Mouse (Mus musculus) neural tube, embryonic 13.5 days (tissue): ENCODE measurements around the gene Nt5dc2. TPM values are rescaled to one million over a fixed set of nuclear protein-coding genes. Genes with fewer than 3 reads are reported as not detected.

Experiments used
- ATAC-seq: fragments of 200-750 bp; cut with Nextera tagmentation; 2 replicates; pipeline ENCODE4 v1.8.0; 2017; ENCODE audit warnings: low read depth, mild to moderate bottlenecking, moderate TSS enrichment, moderate library complexity
- H3K27ac ChIP-seq: fragments of 300-500 bp; sonication (generic); replicated peaks from 2 replicates; pipeline ENCODE4 v1.5.1; 2015; ENCODE audit warnings: moderate library complexity, mild to moderate bottlenecking, inconsistent platforms
- H3K27me3 ChIP-seq: fragments of 300-500 bp; sonication (generic); 2 replicates; pipeline ENCODE4 v1.6.1; 2015; ENCODE audit warnings: mild to moderate bottlenecking, inconsistent platforms
- H3K36me3 ChIP-seq: fragments of 300-500 bp; sonication (generic); 2 replicates; pipeline ENCODE4 v1.6.1; 2015; ENCODE audit warnings: mild to moderate bottlenecking, inconsistent platforms
- H3K4me1 ChIP-seq: fragments of 300-500 bp; sonication (generic); replicated peaks from 2 replicates; pipeline ENCODE4 v1.6.1; 2015; ENCODE audit warnings: inconsistent platforms
- H3K4me2 ChIP-seq: fragments of 300-500 bp; sonication (generic); 2 replicates; pipeline ENCODE4 v1.6.1; 2015; ENCODE audit warnings: inconsistent platforms, mild to moderate bottlenecking, moderate library complexity
- H3K4me3 ChIP-seq: fragments of 300-500 bp; sonication (generic); 2 replicates; pipeline ENCODE4 v1.5.1; 2015; ENCODE audit warnings: mild to moderate bottlenecking, inconsistent platforms
- H3K9ac ChIP-seq: fragments of 300-500 bp; sonication (generic); 2 replicates; pipeline ENCODE4 v1.6.1; 2015; ENCODE audit warnings: moderate library complexity, mild to moderate bottlenecking, inconsistent platforms
- H3K9me3 ChIP-seq: fragments of 300-500 bp; sonication (generic); 2 replicates; pipeline ENCODE4 v1.6.1; 2016; ENCODE audit warnings: inconsistent platforms
- whole genome bisulfite sequencing: fragments of 180-500 bp; shearing (Covaris S2); methylation state at CpG from one replicate; pipeline ENCODE4 v1.1.7; 2015; 5-methylcytosine and 5-hydroxymethylcytosine counted together
- polyA plus RNA-seq: library from polyadenylated mRNA; unstranded; fragments of >200 nt; fragmentation: Nextera tagmentation; extraction: Ambion mirVana; gene quantifications from 2 replicates; pipeline ENCODE4 v1.2.1, GENCODE M21; 2015

Gene Nt5dc2
- polyA plus RNA-seq, 1 experiment from 2014 or later: 276 TPM

GRCm38 (mm10) chr14:31136411-31137280, 5.8 kb downstream of the Nt5dc2 start:
- H3K4me3 ChIP-seq: no peak overlapping the region
- H3K4me1 ChIP-seq: peaks cover 33% of the 10 kb centered on the region
- H3K27ac ChIP-seq: no peak overlapping the region
- WGBS: 95% methylated on average over 26 of the region's 26 CpGs
- H3K36me3 ChIP-seq: peaks cover 71% of the 10 kb centered on the region
- H3K9ac ChIP-seq: no peak overlapping the region
- no peaks in the 10 kb centered on the region for H3K27me3 ChIP-seq
- no peak for ATAC-seq
- H3K4me2 ChIP-seq: no peak overlapping the region
- H3K9me3 ChIP-seq: no peaks in the 10 kb centered on the region

GRCm38 (mm10) chr14:31137281-31137595, 6.4 kb downstream of the Nt5dc2 start:
- peaks cover 77% of the 10 kb centered on the region for H3K36me3 ChIP-seq
- H3K4me1 ChIP-seq: peaks cover 27% of the 10 kb centered on the region
- no peak overlapping the region for H3K9ac ChIP-seq
- no peak overlapping the region for H3K27ac ChIP-seq
- H3K27me3 ChIP-seq: no peaks in the 10 kb centered on the region
- ATAC-seq: no peak
- no peak overlapping the region for H3K4me2 ChIP-seq
- H3K9me3 ChIP-seq: no peaks in the 10 kb centered on the region
- no peak overlapping the region for H3K4me3 ChIP-seq
- WGBS: 82% methylated on average over 10 of the region's 10 CpGs

GRCm38 (mm10) chr14:31137791-31138190, 6.9 kb downstream of the Nt5dc2 start:
- ATAC-seq: no peak
- peaks cover 21% of the 10 kb centered on the region for H3K4me1 ChIP-seq
- no peaks in the 10 kb centered on the region for H3K9me3 ChIP-seq
- no peak overlapping the region for H3K27ac ChIP-seq
- H3K36me3 ChIP-seq: peaks cover 81% of the 10 kb centered on the region
- WGBS: 81% methylated on average over 11 of the region's 11 CpGs
- no peak overlapping the region for H3K4me3 ChIP-seq
- H3K9ac ChIP-seq: no peak overlapping the region
- no peaks in the 10 kb centered on the region for H3K27me3 ChIP-seq
- no peak overlapping the region for H3K4me2 ChIP-seq

GRCm38 (mm10) chr14:31138219-31138896, 7.5 kb downstream of the Nt5dc2 start:
- Histone ChIP-seq H3K9me3 (no peaks in the 10 kb centered on the region), H3K4me2 (no peak overlapping the region), H3K9ac (no peak overlapping the region), H3K4me1 (peaks cover 16% of the 10 kb centered on the region), H3K4me3 (no peak overlapping the region), H3K36me3 (peaks cover 81% of the 10 kb centered on the region), H3K27me3 (no peaks in the 10 kb centered on the region), H3K27ac (no peak overlapping the region)
- WGBS: 80% methylated on average over 28 of the region's 35 CpGs
- no peak for ATAC-seq

GRCm38 (mm10) chr14:31138897-31139429, 8.1 kb downstream of the Nt5dc2 start:
- Histone ChIP-seq H3K9ac (no peak overlapping the region), H3K27ac (no peak overlapping the region), H3K4me2 (no peak overlapping the region), H3K36me3 (peaks cover 81% of the 10 kb centered on the region), H3K27me3 (no peaks in the 10 kb centered on the region), H3K4me1 (peaks cover 10% of the 10 kb centered on the region), H3K9me3 (no peaks in the 10 kb centered on the region), H3K4me3 (no peak overlapping the region)
- 94% methylated on average over 9 of the region's 9 CpGs for WGBS
- ATAC-seq: no peak

- H3K9me3 ChIP-seq: no peaks in the 10 kb centered on the region
- peaks cover 79% of the 10 kb centered on the region for H3K36me3 ChIP-seq
- no peak overlapping the region for H3K4me3 ChIP-seq
- H3K4me2 ChIP-seq: no peak overlapping the region
- peaks cover 3% of the 10 kb centered on the region; the same call in 1 of the 2 replicates for H3K4me1 ChIP-seq
- no peaks in the 10 kb centered on the region for H3K27me3 ChIP-seq
- ATAC-seq: no peak
- H3K27ac ChIP-seq: no peak overlapping the region
- no peak overlapping the region for H3K9ac ChIP-seq
- 93% methylated on average over 12 of the region's 12 CpGs for WGBS
Measured at GRCm38 (mm10) chr14:31139666-31140065, 8.8 kb downstream of the Nt5dc2 start.

GRCm38 (mm10) chr14:31140141-31140540, 9.3 kb downstream of the Nt5dc2 start:
- no peak overlapping the region for H3K9ac ChIP-seq
- H3K36me3 ChIP-seq: peaks cover 74% of the 10 kb centered on the region
- 93% methylated on average over 15 of the region's 15 CpGs for WGBS
- H3K4me1 ChIP-seq: no peaks in the 10 kb centered on the region
- H3K27me3 ChIP-seq: no peaks in the 10 kb centered on the region
- H3K27ac ChIP-seq: no peak overlapping the region
- no peak overlapping the region for H3K4me3 ChIP-seq
- no peak for ATAC-seq
- no peaks in the 10 kb centered on the region for H3K9me3 ChIP-seq
- no peak overlapping the region for H3K4me2 ChIP-seq

GRCm38 (mm10) chr14:31141011-31141410, 10.2 kb downstream of the Nt5dc2 start:
- Histone ChIP-seq H3K27me3 (no peaks in the 10 kb centered on the region), H3K9ac (no peak overlapping the region), H3K4me2 (no peak overlapping the region), H3K9me3 (no peaks in the 10 kb centered on the region), H3K36me3 (peaks cover 66% of the 10 kb centered on the region), H3K4me1 (no peaks in the 10 kb centered on the region), H3K27ac (no peak overlapping the region), H3K4me3 (no peak overlapping the region)
- ATAC-seq: no peak
- WGBS: 96% methylated on average over 14 of the region's 14 CpGs

- Histone ChIP-seq H3K27me3 (no peaks in the 10 kb centered on the region), H3K4me1 (no peaks in the 10 kb centered on the region), H3K27ac (no peak overlapping the region), H3K36me3 (peaks cover 19% of the 10 kb centered on the region), H3K4me2 (no peak overlapping the region), H3K9ac (no peak overlapping the region), H3K9me3 (no peaks in the 10 kb centered on the region), H3K4me3 (no peak overlapping the region)
- ATAC-seq: no peak
- 89% methylated on average over 11 of the region's 11 CpGs for WGBS
Measured at GRCm38 (mm10) chr14:31145694-31146093, 14.8 kb downstream of the Nt5dc2 start.

GRCm38 (mm10) chr14:31160196-31161150, 29.6 kb downstream of the Nt5dc2 start:
- Histone ChIP-seq H3K4me3 (no peak overlapping the region), H3K27ac (no peak overlapping the region), H3K36me3 (no peaks in the 10 kb centered on the region), H3K4me2 (no peak overlapping the region), H3K9ac (no peak overlapping the region), H3K4me1 (0 out of 2 replicates have a peak, but pooled peaks cover 7% of the 10 kb centered on the region), H3K9me3 (no peaks in the 10 kb centered on the region), H3K27me3 (no peaks in the 10 kb centered on the region)
- ATAC-seq: no peak
- 83% methylated on average over 27 of the region's 27 CpGs for WGBS

GRCm38 (mm10) chr14:31161191-31161590, 30.3 kb downstream of the Nt5dc2 start:
- no peaks in the 10 kb centered on the region for H3K36me3 ChIP-seq
- WGBS: 92% methylated on average over 7 of the region's 7 CpGs
- no peak overlapping the region for H3K27ac ChIP-seq
- ATAC-seq: no peak
- no peak overlapping the region for H3K4me2 ChIP-seq
- no peaks in the 10 kb centered on the region for H3K9me3 ChIP-seq
- H3K4me3 ChIP-seq: no peak overlapping the region
- H3K27me3 ChIP-seq: no peaks in the 10 kb centered on the region
- H3K4me1 ChIP-seq: 0 out of 2 replicates have a peak, but pooled peaks cover 12% of the 10 kb centered on the region
- H3K9ac ChIP-seq: no peak overlapping the region
